Mouse (Mus musculus) heart, adult 18-20 months (tissue): ENCODE results near the gene Adcy10. TPM values are rescaled to one million over a fixed set of nuclear protein-coding genes. Genes with fewer than 3 reads are reported as not detected.

ENCODE experiments used
- DNase-seq, 2 experiments: peaks; one replicate each; pipeline ENCODE4 v3.0.0; 2021 to 2022; ENCODE audit warnings: mixed read lengths in 1 of 2
- total RNA-seq, 2 experiments: library from RNA; stranded (reverse); gene quantifications; 2 replicates each; pipeline ENCODE4 v1.2.3; 2021

Adcy10 gene
- total RNA-seq, 2 experiments from 2014 or later = 0.18 TPM; not detected in 1

DNA sequence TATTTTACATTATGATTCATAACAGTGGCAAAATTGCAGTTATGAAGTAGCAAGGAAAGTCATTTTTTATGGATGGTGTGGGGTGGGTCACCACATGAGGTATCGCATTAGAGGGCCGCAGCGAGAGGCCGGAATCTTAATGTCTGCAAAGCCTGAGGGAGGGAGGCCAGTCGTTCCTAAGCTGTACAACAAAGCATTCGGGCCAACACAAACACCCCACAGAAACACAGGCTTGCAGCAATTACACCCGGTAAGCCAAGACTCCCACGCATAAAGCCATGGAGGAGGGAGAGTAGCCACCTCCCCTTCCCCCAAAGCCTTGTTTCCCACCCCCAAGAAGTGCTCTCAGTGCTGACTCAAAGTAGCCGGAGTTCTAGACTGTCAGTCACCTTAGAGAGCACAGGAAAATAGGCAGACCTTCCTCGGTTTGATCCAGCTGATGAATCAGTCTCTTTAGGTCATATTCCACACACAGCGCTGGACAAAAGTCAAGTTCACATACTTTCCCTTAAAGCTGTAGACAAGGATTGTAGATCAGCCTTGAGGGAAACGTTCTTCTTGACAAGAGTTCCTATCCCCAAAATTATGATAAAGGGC, 51.2 kb downstream of the Adcy10 start:
- peak; percentile 22 to 39 for DNase-seq

GRCm38 (mm10) chr1:165537241-165537807, 52.3 kb downstream of the Adcy10 start:
- no peak for DNase-seq

DNA sequence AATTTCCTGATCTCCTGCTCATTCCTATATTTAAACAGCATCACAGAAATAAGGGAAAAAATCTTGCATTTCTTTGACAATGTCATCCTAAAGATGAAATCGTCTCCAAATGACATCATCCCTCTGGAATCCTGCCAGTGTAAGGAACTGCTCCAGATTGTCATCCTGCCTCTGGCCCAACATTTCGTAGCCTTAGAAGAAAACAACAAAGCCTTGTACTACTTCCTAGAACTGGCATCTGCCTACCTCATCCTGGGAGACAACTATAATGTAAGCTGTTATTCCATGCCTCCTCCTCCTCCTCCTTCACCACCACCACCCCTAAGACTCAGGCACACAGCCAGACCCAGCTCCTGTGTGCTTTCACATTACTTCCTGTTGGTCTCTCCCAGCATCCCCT, 71.7 kb downstream of the Adcy10 start:
- DNase-seq = no peak

DNA sequence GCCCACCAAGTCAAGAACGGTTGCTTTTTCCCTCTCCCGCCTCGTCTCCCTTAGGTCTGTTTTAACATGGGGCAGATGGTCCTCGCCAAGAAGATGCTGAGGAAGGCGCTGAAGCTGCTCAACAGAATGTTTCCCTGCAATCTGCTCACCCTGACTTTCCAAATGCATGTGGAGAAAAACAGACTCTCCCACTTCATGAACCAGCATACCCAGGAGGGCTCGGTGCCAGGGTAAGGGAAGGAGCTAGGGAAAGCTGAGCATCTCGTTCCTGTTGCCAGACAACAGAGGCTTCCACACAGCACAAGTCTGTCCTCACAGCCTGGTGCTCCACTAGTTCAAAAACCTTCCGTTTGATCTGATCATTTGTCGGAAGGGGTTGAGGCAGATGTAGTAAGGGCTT, 74.1 kb downstream of the Adcy10 start:
- no peak for DNase-seq

GRCm38 (mm10) chr1:165565283-165565682, 80.3 kb downstream of the Adcy10 start:
- DNase-seq = no peak

DNA sequence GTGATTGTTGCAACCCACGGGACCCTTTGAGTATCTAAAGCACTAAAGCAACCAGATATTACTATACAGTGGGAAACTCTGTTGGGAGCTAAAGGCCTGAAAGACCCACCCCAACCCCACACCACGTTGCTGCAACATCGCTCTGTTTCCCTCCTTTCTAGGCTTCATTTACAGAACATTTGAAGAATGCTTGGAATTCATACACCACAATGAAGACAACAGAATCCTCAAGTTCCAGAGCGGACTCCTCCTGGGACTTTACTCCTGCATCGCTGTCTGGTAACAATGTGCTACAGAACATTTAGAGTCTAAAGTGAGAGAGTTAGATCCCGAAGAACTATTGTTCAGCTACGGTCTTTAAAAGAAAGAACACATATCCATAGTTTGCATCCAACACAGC, 82.5 kb downstream of the Adcy10 start:
- DNase-seq = no peak

GRCm38 (mm10) chr1:165576005-165576404, 91.0 kb downstream of the Adcy10 start:
- no peak for DNase-seq

GRCm38 (mm10) chr1:165576459-165577112, 91.6 kb downstream of the Adcy10 start:
- DNase-seq = no peak

GRCm38 (mm10) chr1:165579332-165579731, 94.3 kb downstream of the Adcy10 start:
- no peak for DNase-seq

DNA sequence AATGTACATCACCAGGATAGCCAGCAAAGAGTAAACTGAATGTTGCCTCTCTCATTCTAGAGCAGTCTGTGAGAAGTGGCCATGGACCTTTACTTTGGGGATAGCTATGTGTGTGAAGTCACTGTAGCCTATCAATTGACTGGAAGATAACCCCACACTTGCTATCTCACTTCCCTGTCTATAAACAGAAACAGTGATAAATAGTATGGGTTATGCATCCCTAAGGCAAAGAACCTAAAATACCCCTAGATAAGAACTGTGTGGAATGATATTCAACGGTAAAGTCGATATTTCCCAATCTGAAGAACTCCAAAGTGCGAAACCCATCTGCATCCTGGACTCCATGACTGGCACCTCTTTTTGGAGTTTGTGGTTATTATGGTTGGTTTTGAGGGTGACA, 96.3 kb downstream of the Adcy10 start:
- no peak for DNase-seq

DNA sequence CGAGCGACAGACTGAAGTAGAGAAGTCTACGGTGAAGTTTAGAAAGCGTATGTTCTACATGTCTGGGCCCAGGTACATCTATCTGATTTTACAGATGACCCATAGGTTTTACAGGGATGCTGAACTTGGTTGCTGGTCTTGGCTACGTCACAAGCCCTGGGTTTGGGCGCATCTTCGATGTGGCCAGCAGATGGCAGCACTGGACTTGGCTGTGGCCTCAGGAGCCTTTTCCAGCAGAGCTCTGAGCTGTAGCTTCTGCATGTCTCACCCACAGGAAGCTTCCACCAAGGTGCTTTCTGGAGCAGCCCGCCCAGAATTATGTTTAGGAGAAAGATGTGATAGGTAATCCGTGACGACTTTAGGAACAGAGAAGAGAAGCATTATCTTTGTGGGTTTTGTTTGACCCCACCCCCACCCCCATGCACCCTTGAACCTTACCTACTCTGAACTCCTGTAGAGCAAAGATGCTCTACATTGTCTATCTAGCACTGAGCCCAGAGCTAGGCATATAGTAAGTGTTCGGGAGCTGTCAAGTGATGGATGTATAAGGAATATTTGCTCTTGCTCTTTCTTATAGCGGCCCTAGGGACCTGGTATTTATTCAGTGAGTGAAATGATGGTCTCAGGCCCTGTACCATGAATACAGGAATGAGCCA, 98.7 kb downstream of the Adcy10 start:
- peak; percentile 92 to 95 for DNase-seq

DNA sequence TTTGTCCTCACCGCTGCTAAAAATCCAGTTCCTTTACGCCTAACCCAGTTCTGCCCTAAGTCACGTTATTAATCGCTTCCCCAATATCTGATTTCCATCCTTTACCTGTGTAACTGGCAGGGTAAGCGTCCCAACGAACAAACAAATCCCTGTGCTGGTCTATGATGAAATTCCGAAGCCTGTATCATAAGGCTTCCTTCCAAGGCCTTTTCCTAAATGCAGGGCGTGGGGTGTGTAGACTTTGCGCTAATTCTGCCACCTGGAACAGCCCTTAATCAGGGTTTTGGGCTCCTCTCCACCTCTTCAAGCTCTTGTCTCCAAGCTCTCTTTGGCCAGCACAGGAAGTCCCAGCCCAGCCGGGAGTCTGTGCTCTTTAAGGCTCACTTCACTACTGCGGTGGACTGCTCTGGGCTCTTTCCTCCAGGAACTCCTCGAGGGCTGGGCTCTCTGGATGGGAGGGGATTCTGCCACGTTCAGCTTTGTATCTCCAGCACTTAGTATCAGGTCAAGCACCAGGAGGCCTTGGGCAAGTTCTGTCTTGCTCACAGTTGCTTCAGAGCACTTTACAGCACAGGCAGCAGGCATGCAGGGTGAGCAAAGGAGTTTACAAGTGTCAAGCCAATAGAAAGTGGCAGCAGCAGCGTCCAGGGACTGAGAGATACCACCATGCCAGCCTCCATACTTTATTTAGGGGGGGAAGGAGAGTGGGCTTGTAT, 100.6 kb downstream of the Adcy10 start:
- DNase-seq = peak in 1 of 2 experiments; percentile 29

DNA sequence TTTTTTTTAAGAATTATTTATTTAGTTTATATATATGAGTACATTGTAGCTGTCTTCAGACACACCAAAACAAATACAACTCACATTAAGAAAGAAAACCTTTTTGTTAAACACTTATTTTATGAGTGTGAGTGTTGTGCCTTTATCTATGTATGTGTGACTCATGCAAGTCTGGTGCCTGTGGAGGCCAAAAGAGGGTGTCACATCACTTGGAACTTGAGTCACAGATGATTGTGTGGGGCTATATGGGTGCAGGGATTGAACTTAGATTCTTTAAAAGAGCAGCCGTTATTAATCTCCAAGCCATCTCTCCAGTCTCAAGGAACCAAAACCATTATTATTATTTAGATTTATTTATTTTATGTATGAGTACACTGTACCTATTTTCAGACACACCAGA, 101.4 kb downstream of the Adcy10 start:
- DNase-seq = no peak

GRCm38 (mm10) chr1:165587845-165588244, 102.9 kb downstream of the Adcy10 start:
- DNase-seq = peak in 1 of 2 experiments; percentile 36

GRCm38 (mm10) chr1:165589280-165590048, 104.5 kb downstream of the Adcy10 start:
- DNase-seq = peak; percentile 64 to 86

DNA sequence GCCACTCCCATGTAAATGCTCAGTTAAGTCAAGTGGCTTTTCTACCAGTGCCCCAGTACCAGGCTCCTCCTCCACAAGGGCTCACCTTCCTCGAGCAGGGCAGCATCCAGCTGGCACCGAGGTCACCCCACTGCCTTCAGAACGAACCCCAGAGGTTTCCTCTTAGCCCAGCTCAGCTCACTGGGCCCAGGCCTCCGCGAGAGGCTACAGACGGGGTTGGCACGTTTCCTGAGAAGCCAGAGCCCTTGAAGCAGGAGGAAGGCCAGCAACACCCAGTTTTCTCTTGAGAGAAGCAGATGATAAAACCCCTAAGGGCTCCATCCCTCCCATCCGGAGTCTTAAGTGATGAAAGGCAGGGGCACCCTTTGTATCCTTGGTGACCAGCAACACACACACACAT, 105.8 kb downstream of the Adcy10 start:
- no peak for DNase-seq

DNA sequence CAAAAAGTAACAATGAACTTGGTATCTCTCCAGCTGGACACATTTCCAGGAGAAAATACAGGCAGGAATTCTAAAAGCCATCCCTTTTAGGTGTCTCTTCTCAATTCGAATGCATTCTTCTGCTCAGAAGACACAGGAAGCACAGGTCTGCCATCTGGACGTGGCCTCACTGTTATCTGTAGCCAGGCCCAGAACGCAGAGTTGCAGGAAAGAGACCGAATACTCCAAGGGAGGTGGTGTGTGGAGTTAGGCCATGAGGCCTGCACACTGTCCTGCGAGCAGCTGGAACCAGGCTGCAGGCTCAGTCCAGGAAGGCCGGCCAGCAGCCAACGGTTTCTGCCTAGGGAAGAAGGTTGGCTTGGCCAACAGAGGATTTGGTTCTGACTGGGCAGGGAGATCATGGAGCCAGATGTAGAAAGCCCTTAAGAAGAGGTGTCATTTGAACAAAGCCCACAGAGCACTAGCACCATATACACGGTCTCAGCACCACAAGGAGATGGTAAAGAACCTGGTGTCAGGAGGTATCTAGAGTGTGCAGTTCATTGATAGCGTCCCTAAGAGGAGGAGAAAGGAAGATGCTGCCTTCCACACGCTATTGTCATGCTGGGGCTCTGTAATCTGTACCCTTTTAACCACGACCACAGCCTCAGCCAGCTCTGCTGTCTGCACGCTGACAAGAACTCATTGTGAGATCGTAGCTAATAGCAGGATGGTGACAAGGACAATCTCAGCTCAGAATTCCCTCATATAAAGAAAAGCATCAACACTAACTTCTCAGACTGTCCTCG, 107.5 kb downstream of the Adcy10 start:
- DNase-seq = peak; percentile 45 to 61

- no peak for DNase-seq
Observed at GRCm38 (mm10) chr1:165594699-165595421, 109.9 kb downstream of the Adcy10 start.

GRCm38 (mm10) chr1:165601775-165602280, 116.8 kb downstream of the Adcy10 start:
- no peak for DNase-seq

GRCm38 (mm10) chr1:165603218-165603617, 118.2 kb downstream of the Adcy10 start:
- no peak for DNase-seq
